Mouse (Mus musculus) thymus, postnatal 0 days (tissue): ENCODE results near the gene Hmx1. TPM values are rescaled to one million over a fixed set of nuclear protein-coding genes. Genes with fewer than 3 reads are reported as not detected.

Experiments
- DNase-seq: peaks from one replicate; pipeline ENCODE4 v3.0.0-alpha.2; 2015; ENCODE audit warnings: low spot score
- polyA plus RNA-seq: library from polyadenylated mRNA; unstranded; fragments of >200 nt; fragmentation: Nextera tagmentation; extraction: Ambion mirVana; gene quantifications from 2 replicates; pipeline ENCODE4 v1.2.1, GENCODE M21; 2015

Hmx1 gene
- polyA plus RNA-seq, 1 experiment from 2014 or later: 0.14 TPM

DNA sequence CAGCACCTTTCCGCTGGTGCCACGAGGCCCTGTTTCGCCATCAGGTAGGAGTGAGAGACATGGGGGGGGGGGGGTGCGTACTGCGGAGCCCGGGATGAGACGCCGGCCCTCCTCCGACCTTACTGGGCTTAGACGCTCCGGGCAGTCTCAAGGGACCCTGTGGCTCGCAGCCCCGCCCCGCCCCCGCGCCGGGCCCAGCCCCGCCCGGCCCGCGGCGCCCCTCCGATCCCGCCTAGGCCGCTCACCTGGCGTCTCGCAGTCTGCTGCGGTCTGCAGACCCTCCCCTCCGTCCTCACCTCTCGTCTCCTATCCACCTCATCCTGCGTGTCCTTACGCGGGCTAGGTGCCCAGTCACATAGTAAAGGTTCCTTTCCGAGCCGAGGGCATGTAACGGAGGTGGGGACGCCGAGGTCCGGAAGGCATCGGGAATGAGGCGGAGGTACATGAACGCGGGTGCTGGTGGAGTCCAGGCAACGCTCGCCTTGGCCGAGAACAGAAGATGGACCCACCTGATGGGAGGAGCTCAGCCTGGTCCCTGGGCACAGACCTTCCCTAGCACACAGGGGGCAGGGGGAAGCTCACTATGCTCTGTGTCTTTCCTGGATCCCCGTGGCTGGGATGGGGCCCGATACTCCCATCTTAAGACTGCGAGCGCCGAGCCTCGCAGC, 8.9 kb downstream of the Hmx1 start:
- DNase-seq: no peak

GRCm38 (mm10) chr5:35398310-35398910, 9.5 kb downstream of the Hmx1 start:
- DNase-seq: no peak

- no peak for DNase-seq
These were observed 10.2 kb downstream of the Hmx1 start for GRCm38 (mm10) chr5:35399061-35399460.

DNA sequence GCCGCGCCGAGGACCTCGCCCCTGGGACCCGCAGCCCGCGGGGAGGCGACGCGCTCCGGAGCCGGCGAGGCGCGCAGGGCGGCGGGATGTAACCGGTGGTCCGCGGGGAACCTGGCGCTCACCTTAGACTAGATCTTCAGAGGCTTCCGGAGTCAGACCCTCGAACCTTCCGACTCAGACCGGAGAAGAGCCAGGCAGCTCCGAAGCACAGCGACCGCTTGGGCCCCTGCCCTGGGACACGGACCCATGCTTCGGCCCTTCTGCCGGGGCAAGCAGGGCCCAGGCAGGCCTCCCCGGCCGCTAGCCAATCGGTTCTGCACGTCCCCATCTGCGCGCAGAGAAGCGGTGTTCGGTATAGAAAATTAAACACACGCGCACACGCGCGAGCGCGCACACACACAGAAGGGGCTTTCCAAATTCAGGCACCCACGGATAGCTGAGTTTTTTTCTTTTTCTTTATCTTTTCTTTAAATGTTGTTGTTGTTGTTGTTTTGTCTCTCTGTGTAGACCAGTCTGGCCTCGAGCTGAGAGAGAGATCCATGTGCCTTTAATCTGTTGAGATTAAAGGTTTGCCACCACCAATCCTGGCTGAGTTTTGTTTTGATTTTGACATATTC, 10.9 kb downstream of the Hmx1 start:
- DNase-seq: no peak

DNA sequence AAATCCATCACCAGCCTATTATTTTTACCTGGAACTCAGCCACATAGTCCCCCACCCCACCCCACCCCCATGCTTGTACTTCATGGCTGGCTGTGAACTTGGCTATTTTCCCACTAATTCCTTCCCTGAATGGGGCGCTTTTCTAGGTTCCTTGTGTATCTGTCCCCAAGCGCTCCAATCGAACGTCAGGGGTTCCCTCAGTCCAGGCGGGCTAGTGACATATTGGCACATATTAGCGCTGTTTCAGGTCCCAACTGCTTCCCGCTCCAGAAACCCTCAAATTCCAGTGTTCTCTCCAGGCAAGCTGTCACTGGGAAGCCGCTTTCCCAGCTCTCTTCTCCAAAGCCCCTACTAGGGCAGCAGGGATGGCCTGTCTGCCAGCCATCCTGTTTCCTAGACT, 12.3 kb downstream of the Hmx1 start:
- no peak for DNase-seq

DNA sequence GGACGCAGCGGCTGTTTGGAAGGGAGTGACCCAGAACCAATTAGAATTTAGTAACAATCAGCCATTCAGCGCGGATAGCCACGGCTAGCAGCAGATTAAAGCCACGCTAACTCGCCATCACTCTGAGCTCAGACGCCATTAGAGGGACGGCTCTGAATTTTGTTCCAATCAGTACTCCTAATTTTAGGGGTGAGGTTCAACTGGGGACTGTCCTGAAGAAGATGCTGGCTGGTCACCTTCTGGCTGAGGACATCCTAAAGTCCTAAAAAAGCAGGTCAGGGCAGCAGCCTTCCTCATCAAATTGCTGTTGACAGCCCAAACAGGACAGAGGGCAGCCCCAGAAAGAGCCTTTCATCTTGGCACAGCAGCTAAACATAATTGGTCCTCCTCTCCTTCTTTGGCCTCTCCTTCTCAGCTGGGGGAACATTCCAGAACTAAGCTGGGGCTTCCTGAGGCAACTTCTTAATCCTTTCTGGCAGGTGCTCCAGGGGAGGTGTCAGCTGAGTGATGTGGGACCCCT, 18.6 kb downstream of the Hmx1 start:
- no peak for DNase-seq

- no peak for DNase-seq
These were observed 22.1 kb downstream of the Hmx1 start for GRCm38 (mm10) chr5:35411028-35411427.

GRCm38 (mm10) chr5:35412833-35413232, 23.9 kb downstream of the Hmx1 start:
- DNase-seq: no peak

GRCm38 (mm10) chr5:35417707-35418106, 28.8 kb downstream of the Hmx1 start:
- DNase-seq: no peak

GRCm38 (mm10) chr5:35421622-35422021, 32.7 kb downstream of the Hmx1 start:
- DNase-seq: no peak

DNA sequence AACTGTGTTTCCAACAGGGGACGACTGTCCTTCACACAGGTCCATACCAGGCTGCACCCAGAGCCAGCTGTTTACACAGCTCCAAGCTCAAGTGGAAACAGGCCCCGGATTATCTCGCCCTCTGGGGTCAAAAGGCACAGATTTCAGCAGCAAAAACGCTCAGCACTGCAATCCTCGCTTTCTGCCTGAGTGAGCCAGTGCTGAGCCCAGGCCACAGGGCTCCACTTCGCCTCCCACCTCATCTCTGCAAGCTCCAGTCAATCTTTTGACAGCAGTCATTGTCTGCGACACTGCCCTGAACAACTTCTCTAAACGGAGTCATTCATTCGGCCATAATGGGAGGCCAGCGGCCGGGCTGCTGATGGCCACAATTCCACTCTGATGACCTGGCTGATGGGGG, 36.3 kb downstream of the Hmx1 start:
- DNase-seq: no peak

GRCm38 (mm10) chr5:35427901-35428300, 39.0 kb downstream of the Hmx1 start:
- no peak for DNase-seq

GRCm38 (mm10) chr5:35428421-35428820, 39.5 kb downstream of the Hmx1 start:
- DNase-seq: no peak

DNA sequence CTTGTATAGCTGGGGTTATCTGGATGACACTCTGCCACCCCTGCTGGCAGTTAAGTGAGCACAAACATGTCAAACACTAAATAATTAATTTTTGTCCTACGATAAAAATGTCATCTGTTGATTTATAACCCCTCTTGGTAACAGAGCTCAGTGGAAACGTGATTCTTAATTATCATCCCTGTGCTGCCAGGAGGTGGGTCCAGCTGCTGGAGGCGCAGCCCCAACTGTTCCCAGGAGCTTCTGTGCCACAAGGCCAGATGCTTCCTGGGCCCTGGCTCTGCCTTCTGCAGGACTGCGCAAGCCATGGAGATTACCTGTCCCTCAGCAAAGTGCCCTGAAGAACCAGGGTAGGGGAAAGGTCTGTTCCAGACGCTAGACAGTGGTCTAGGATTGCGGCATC, 43.2 kb downstream of the Hmx1 start:
- no peak for DNase-seq

DNA sequence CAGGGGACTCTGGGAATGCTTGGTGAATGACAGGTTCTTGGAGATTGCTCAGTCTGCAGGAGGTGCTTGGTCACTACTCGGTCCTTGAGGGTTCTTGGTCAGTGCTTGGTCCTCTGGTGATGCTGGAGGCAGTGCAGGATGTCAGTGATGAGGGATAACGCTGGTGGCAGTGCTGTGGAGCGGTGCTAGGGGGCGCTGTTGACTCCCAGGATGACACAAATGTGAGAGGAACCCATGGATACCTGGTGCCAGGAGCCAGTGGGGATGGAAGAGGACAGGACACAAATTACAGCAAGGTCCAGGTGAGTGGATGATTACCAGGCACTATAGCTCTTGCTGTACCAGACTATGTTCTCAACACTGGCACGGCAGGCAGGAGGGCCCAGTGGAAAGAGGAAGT, 45.1 kb downstream of the Hmx1 start:
- no peak for DNase-seq

- DNase-seq: no peak
These were observed 45.8 kb downstream of the Hmx1 start for GRCm38 (mm10) chr5:35434703-35435102.

- no peak for DNase-seq
These were observed 49.9 kb downstream of the Hmx1 start for GRCm38 (mm10) chr5:35438805-35439204.

DNA sequence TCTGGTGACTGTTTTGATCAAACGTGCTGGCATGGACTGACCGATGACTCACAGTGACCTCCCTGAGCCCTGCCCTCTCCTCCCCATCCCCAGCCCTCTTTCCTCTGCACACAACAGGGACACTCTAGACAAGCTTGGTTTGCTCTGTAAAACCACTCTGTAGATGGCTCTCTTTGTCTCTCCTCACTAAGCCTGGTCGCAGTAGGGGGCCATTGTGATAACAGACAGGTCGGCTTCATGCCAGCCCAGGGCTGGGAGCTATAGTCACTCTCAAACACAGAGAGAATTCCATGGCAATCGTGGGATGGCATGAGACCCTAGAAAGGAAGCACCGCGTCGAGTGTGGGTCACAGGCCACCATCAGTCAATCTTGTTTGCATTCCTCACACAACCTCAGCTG, 51.6 kb downstream of the Hmx1 start:
- DNase-seq: no peak

DNA sequence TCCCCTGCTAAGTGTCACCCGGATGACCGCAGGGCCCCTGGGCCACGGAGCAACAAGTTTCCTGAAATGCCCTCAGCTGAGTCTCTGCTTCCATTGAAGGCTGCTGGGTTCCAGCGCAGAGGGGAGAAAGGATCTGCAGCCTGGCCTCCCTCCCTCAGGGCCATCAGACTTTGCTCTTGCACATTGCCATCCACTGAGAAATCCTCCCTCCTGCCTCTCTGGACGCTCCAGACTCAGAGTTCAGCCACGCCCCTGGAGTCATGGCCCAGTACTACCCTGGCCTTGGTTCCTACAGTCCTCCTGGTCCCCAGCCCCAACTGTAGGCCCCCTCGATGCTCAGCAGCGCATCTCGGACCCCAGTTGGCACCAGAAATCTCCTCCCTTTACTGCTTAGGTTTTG, 52.5 kb downstream of the Hmx1 start:
- DNase-seq: no peak

- no peak for DNase-seq
These were observed 55.8 kb downstream of the Hmx1 start for GRCm38 (mm10) chr5:35444731-35445130.

GRCm38 (mm10) chr5:35447656-35448443, 58.9 kb downstream of the Hmx1 start:
- no peak for DNase-seq
